Mouse (Mus musculus) gonadal fat pad, adult 2 months (tissue): ENCODE results near the gene Supt7l. TPM values are rescaled to one million over a fixed set of nuclear protein-coding genes. Genes with fewer than 3 reads are reported as not detected.

Experiments
- DNase-seq: peaks from one replicate; pipeline ENCODE4 v3.0.0-alpha.2; 2012; ENCODE audit warnings: low read depth
- polyA plus RNA-seq: library from polyadenylated mRNA; depleted of rRNA; stranded (reverse); fragments of >200 nt; gene quantifications from 2 replicates; pipeline ENCODE4 v1.2.3, GENCODE M21; 2012; rRNA removed

The Supt7l gene
- polyA plus RNA-seq, 1 experiment: 14.2 TPM

GRCm38 (mm10) chr5:31492031-31492430, 35.6 kb downstream of the Supt7l start:
- DNase-seq: no peak

GRCm38 (mm10) chr5:31489116-31489769, 38.4 kb downstream of the Supt7l start:
- no peak for DNase-seq

DNA sequence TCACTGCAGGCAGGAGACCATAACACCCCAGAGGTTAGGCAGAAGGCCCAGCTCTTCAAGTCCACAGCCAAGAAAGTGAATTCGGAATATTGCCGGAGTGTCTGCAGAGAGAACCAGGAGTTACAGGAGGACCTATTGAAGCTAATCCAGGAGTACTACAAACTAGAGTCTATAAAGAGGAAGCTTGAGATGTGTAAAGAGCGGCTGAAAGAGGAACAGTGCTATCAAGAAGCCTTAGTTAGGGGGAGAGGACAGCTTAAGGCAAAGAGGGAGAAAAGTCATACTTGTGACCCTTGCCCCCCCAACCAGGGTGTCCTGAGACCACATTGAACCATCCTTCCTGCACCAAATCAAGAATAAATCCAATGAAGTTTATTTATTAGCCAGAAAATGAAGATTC, 39.7 kb downstream of the Supt7l start:
- DNase-seq: no peak

DNA sequence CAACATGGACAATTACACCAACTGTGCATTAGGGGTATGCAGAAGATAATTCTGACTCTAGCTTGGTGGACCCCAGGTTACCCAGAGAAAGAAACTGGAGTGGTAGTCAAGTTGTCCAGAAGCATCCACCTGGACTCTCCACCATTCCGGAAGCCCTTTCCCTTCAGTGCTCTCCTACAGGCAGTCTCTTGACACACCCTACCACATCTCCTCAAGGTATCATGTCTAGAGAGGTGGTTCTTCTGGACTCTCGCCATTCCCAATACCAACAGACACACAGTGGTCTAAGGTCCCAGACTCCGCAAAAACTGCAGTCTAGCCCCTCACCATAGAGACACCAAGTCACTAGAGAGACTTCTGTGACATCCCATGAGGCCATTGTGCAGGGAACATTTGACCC, 42.2 kb downstream of the Supt7l start, which contains the start of gene 4930548H24Rik:
Gene 4930548H24Rik (plus strand): TSS at position 301 of the 400 bp plus-strand sequence.
- DNase-seq: no peak

DNA sequence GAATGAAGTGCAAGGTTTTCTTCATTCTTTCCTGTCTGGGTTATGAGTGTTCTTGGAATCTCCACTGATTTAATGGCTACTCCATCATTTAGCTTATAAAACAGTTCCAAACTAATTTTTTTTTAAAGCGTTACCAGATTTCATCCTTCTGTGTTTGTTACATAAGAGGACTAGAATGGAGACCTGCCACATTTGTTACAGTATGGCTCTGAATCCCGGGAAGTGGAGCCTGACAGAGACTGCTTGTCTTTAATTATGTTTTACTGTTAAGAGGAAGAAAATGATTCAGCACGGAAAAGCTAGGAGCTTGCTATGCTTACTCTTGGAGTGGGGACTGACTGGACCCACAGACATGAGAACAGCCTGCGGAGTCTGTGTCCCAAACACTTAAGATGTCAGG, 47.1 kb downstream of the Supt7l start:
- DNase-seq: no peak

DNA sequence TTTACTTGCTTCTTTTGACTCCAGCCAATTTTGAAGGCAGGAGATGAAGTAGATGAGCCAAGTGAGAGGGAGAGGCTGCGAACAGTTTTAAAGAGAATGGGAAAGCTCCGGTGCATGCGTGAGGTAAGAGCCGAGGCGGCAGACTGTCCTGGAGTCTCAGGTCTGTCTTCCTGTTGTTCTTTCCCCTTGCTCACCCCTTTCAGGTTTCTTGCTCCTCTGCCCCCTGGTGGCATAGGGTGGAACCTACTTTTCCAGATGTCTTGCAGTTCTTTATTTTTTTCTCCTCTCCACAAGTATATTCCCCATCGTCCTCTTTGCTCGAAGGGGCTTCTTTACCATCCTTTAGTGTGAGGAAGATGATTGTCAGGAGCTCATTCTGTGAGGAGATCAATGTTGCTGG, 57.3 kb downstream of the Supt7l start:
- DNase-seq: no peak

GRCm38 (mm10) chr5:31469711-31470110, 57.9 kb downstream of the Supt7l start:
- DNase-seq: no peak

GRCm38 (mm10) chr5:31467798-31468197, 59.8 kb downstream of the Supt7l start:
- DNase-seq: no peak

Other genes starting within 250 kb of the Supt7l start
- gene Ift172, start 236.7 kb downstream of the Supt7l start, polyA plus RNA-seq: 37.7 and 38.4 TPM in 2 replicates
- 6.1 and 8.0 TPM in 2 replicates for gene Fndc4, start 231.7 kb downstream of the Supt7l start, polyA plus RNA-seq
- 0.23 and 0.53 TPM in 2 replicates for gene Gckr, start 230.4 kb downstream of the Supt7l start, polyA plus RNA-seq
- gene Zfp512, start 75.4 kb downstream of the Supt7l start, polyA plus RNA-seq: 12.6 and 13.0 TPM in 2 replicates
- not detected in 2 replicates for gene 4930548H24Rik, start 42.1 kb downstream of the Supt7l start, polyA plus RNA-seq
- 10.7 and 12.8 TPM in 2 replicates for gene Gpn1, start 33.1 kb downstream of the Supt7l start, polyA plus RNA-seq
- 12.6 and 14.5 TPM in 2 replicates for gene Slc4a1ap, start 812 bp downstream of the Supt7l start, polyA plus RNA-seq
- gene Mrpl33, start 69.1 kb upstream of the Supt7l start, polyA plus RNA-seq: 30.7 and 31.4 TPM in 2 replicates
- gene Rbks, start 169.8 kb upstream of the Supt7l start, polyA plus RNA-seq: 12.2 and 12.3 TPM in 2 replicates
- gene Babam2, start 169.9 kb upstream of the Supt7l start, polyA plus RNA-seq: 49.0 and 49.9 TPM in 2 replicates